Mouse (Mus musculus) ES-E14 (cell line): ENCODE measurements at regions not wholly inside any gene's neighbourhood (a gene's known extent, or its start where the extent isn't known, plus 50 kb on each side); places are given as distances from the start of the nearest gene placed in this dataset.

Experiments
- DNase-seq: peaks from one replicate; pipeline ENCODE4 v3.0.0-alpha.2; 2013; ENCODE audit warnings: low read depth, low spot score
- H3K27ac ChIP-seq: 2 replicates; pipeline ENCODE4 v1.5.1; 2012; ENCODE audit warnings: low read depth, mild to moderate bottlenecking, low read length, moderate library complexity, mixed read lengths; ENCODE audit not compliant: poor library complexity, insufficient read depth, severe bottlenecking
- H3K36me3 ChIP-seq: 2 replicates; pipeline ENCODE4 v1.6.1; 2012; ENCODE audit warnings: mild to moderate bottlenecking, low read length, moderate library complexity, mixed read lengths; ENCODE audit not compliant: control insufficient read depth, poor library complexity, insufficient read depth, severe bottlenecking
- H3K4me1 ChIP-seq, 2 experiments: fragments of 150-350 bp in 1 of 2; sonication (generic) in 1 of 2; 2 replicates each; pipeline ENCODE4 v1.6.1; 2012; ENCODE audit warnings: low read length in 2 of 2, mild to moderate bottlenecking in 1 of 2, mixed read lengths in 1 of 2; ENCODE audit not compliant: control insufficient read depth in 2 of 2, insufficient read depth in 2 of 2, poor library complexity in 1 of 2
- H3K4me3 ChIP-seq, 2 experiments: fragments of 150-350 bp in 1 of 2; sonication (generic) in 1 of 2; 2 replicates each; pipeline ENCODE4 v1.5.1; 2012; ENCODE audit warnings: low read length in 2 of 2, low read depth in 1 of 2, mild to moderate bottlenecking in 1 of 2, mixed read lengths in 1 of 2; ENCODE audit not compliant: insufficient read depth in 1 of 2, poor library complexity in 1 of 2, severe bottlenecking in 1 of 2
- H3K9ac ChIP-seq: 2 replicates; pipeline ENCODE4 v1.6.1; 2012; ENCODE audit warnings: low read depth, mild to moderate bottlenecking, low read length, mixed read lengths; ENCODE audit not compliant: poor library complexity, insufficient read depth, severe bottlenecking
- H3K9me3 ChIP-seq: fragments of 150-350 bp; sonication (generic); 2 replicates; pipeline ENCODE4 v1.6.1; 2012; ENCODE audit warnings: low read depth, mild to moderate bottlenecking, low read length; ENCODE audit not compliant: control insufficient read depth, insufficient read depth
- CHD2 ChIP-seq: IDR thresholded peaks from 2 replicates; pipeline ENCODE4 v1.6.1; 2014; ENCODE audit warnings: mild to moderate bottlenecking, low read depth, low read length, inconsistent platforms
- HCFC1 ChIP-seq: IDR thresholded peaks from 2 replicates; pipeline ENCODE4 v1.6.1; 2012; ENCODE audit warnings: low read length, inconsistent platforms, borderline replicate concordance; ENCODE audit not compliant: insufficient read depth
- MAFK ChIP-seq: IDR thresholded peaks from 2 replicates; pipeline ENCODE4 v1.6.1; 2014; ENCODE audit warnings: mild to moderate bottlenecking, low read depth, low read length, inconsistent platforms; ENCODE audit not compliant: insufficient read depth
- ZC3H11A ChIP-seq: IDR thresholded peaks from 2 replicates; pipeline ENCODE4 v1.6.1; 2012; ENCODE audit warnings: low read depth, mild to moderate bottlenecking, inconsistent platforms, low read length, borderline replicate concordance
- ZNF384 ChIP-seq: IDR thresholded peaks from 2 replicates; pipeline ENCODE4 v1.6.1; 2012; ENCODE audit warnings: low read depth, low read length, inconsistent platforms
- in situ Hi-C, 2 experiments: fragments of 600-800 bp; cut with MboI; formaldehyde crosslinking; loops; one replicate each; pipeline ENCODE4 v1.15.1; 2025; ENCODE audit warnings: low sequenced_read_pairs in 2 of 2, inconsistent platforms in 1 of 2; ENCODE audit not compliant: unreplicated experiment in 2 of 2

DNA sequence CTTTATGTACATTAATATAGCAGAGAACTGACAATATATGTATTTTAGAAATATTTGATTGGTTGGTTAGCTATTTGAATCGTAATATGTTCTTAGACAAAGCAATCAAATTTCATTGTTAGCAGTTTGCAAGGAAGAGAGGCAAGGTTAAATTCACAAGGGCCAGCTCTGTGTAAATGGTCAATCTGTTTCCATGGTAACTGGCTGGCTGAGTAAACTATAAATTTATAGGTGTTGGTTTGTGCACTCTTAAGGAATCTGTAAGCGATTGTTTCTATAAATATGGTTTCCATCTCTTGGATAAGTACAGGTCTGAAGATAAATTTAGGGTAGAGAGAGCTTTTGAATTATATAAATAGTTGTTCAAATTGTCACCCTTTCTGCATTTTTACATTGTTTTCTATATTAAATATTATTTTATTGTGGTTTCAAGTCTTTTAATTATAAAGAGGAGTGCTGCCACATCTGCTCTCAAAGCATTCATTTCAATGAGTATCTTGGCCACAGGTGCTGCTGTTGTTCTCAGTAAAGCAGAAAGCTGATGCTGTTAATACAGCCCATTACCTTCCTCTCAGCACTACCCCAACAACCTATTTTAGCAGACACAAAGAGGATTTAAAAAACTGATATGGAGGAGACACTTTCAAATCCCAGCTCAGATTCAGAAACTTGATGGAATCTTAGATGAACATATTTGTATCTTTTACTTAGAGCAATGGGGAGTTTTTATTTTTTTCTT is 671.2 kb upstream of the Gm38303 start:
- Histone ChIP-seq H3K4me3 (no peak overlapping the region), H3K36me3 (no peaks in the 10 kb centered on the region), H3K27ac (no peak overlapping the region), H3K4me1 (no peaks in the 10 kb centered on the region), H3K9me3 (no peaks in the 10 kb centered on the region), H3K9ac (no peak overlapping the region)
- DNase-seq: no peak
- no peak for TF ChIP-seq ZC3H11A
- no peak for TF ChIP-seq HCFC1
- no peak for TF ChIP-seq CHD2
- no peak for TF ChIP-seq ZNF384
- TF ChIP-seq MAFK: no peak
- in situ Hi-C loops: no loop called here

DNA sequence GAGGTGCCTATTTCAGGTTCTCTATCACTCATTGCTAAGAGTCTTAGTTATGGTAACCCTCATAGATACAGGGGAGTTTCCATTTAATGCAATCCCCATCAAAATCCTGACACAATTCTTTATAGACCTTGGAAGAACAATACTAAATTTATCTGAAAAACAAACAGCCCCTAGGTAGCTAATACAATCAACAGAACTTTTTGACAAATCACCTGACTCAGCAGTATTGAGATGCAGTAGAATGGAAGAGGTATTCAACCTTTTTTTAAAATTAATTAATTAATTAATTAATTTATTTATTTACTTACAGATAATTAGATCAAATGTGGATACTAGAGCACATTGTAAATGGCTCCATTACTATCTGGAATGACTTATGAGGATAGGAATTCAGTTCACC is 643.5 kb upstream of the Gm38303 start:
- Histone ChIP-seq H3K4me1 (no peaks in the 10 kb centered on the region), H3K4me3 (no peak overlapping the region), H3K36me3 (no peaks in the 10 kb centered on the region), H3K9me3 (no peaks in the 10 kb centered on the region), H3K27ac (no peak overlapping the region), H3K9ac (no peak overlapping the region)
- in situ Hi-C loops: no loop called here
- peak; percentile 57 for TF ChIP-seq MAFK
- TF ChIP-seq CHD2: no peak
- no peak for DNase-seq

DNA sequence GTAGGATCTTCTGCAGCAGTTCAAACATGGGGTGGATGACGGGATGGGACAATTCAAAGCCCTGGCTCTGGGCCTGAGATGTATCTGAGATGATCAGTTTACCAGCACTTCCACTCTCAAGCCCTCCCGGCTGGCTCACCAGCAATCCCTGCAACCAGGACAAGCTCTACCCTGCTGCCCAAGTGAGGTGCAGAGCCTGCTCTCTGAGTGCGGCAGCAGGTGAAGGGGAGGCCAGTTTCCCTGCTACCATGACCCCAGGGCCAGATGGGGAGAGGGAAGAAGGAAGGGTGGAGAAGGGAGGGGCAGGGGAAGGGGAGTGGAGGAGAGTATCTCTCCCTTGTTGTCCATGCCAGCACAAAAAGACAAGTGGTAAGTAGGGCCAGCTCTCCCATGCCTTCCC is 638.9 kb upstream of the Gm38303 start:
- H3K4me1 ChIP-seq: no peaks in the 10 kb centered on the region
- H3K9me3 ChIP-seq: no peaks in the 10 kb centered on the region
- no peak overlapping the region for H3K9ac ChIP-seq
- no peak overlapping the region for H3K27ac ChIP-seq
- DNase-seq: no peak
- no peak for TF ChIP-seq ZC3H11A
- no peak for TF ChIP-seq HCFC1
- no peak for TF ChIP-seq MAFK
- TF ChIP-seq ZNF384: no peak
- TF ChIP-seq CHD2: no peak
- in situ Hi-C loops: no loop called here
- H3K4me3 ChIP-seq: no peak overlapping the region
- no peaks in the 10 kb centered on the region for H3K36me3 ChIP-seq

DNA sequence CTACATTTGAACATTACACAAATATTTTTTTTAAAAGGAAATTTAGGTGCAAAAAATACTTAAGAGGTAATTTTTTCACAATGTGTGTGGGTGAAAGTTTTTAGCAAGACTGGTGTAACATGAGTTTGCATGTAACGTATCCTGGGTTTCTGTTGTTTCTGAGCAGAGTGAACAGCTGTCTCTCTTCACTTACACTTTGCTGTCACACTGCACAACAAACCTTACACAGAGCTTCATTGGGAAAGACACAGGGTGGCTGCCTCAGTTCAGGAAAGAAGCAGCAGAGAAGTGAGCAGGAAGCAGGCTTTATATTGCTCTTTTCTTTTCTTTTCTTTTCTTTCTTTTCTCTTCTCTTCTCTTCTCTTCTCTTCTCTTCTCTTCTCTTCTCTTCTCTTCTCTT is 617.1 kb upstream of the Gm38303 start:
- in situ Hi-C loops: no loop called here
- Histone ChIP-seq H3K36me3 (no peaks in the 10 kb centered on the region), H3K9me3 (no peaks in the 10 kb centered on the region), H3K9ac (no peak overlapping the region), H3K4me3 (no peak overlapping the region), H3K4me1 (no peaks in the 10 kb centered on the region), H3K27ac (no peak overlapping the region)
- DNase-seq: no peak
- no peak for TF ChIP-seq CHD2
- no peak for TF ChIP-seq HCFC1

DNA sequence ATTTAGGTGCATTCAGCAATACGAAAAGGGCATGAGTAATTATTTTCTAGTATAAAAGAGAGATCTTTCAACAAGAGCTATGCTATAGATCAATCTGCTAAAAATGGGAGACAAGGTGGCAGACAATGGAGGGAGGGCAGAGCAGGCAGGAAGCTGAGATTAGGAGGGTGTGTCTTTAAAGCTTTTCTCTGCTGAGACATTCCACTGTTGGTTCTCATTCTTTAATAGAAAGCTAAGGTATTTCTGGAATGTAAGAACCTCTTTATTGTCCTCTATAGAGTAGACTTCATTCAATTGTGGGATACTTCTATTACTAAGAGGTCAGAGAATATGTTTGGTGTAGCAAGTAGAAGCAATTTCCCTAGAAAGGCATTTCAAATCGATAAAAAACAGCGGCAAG is 581.6 kb upstream of the Gm38303 start:
- Histone ChIP-seq H3K9me3 (0 out of 2 replicates have a peak, but pooled peaks cover 1% of the 10 kb centered on the region), H3K27ac (no peak overlapping the region; the same call in 1 of the 2 replicates), H3K36me3 (no peaks in the 10 kb centered on the region), H3K4me3 (no peak overlapping the region), H3K4me1 (peaks cover 0 to 6% of the 10 kb centered on the region in 2 experiments; a peak in 2 of 4 replicates), H3K9ac (no peak overlapping the region)
- TF ChIP-seq MAFK: no peak
- TF ChIP-seq ZC3H11A: no peak
- peak; percentile 41; the same call in 1 of the 2 replicates for TF ChIP-seq CHD2
- in situ Hi-C loops: no loop called here
- peak; percentile 36 for DNase-seq
